Mouse (Mus musculus) thymus, adult 2 months (tissue): ENCODE measurements around the gene Cacna1c.

Experiments
- CTCF ChIP-seq: fragments of 200-500 bp; IDR thresholded peaks from 2 replicates; pipeline ENCODE4 v1.5.1; 2012; ENCODE audit warnings: mild to moderate bottlenecking, control low read depth, low read length, moderate library complexity, borderline replicate concordance; ENCODE audit not compliant: control insufficient read depth, poor library complexity, insufficient read depth; ENCODE audit errors: extremely low read depth
- POLR2A ChIP-seq: fragments of 200-500 bp; IDR thresholded peaks from 2 replicates; pipeline ENCODE4 v1.6.1; 2012; ENCODE audit warnings: mild to moderate bottlenecking, low read length, control low read depth, moderate library complexity; ENCODE audit not compliant: control insufficient read depth, poor library complexity, insufficient read depth; ENCODE audit errors: extremely low read depth

- TF ChIP-seq CTCF: no peak
- TF ChIP-seq POLR2A: no peak
Measured at GRCm38 (mm10) chr6:118632491-118632890, 563.7 kb downstream of the Cacna1c start.
